Mouse (Mus musculus) retina, postnatal 7 days (tissue): ENCODE data around the gene Cdc26.

Experiments
- DNase-seq: peaks from one replicate; pipeline ENCODE4 v3.0.0-alpha.2; 2012; ENCODE audit warnings: low read depth, low spot score

The Cdc26 gene

DNA sequence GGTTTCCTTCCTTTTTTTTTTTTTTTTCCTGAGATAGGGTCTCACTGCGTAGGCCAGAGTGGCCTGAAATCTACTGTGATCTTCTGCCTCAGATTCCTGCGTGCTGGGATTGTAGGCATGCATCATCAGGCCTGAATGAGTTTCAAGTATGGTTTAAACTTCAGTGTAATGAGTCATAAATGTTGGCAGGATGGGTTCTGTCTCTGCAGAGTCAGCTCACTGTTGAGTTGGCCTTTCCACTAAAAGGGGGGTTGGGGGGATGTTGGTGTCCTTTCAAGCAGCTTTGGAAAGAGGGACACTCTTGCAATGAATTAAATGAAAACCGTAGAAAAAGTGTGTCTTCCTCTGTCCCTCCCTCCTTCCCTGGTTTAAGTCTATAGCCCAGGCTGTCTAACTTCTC lies 9.5 kb downstream of the Cdc26 start:
- DNase-seq, result no peak

GRCm38 (mm10) chr4:62397616-62398365 lies 10.7 kb downstream of the Cdc26 start:
- DNase-seq, result no peak

DNA sequence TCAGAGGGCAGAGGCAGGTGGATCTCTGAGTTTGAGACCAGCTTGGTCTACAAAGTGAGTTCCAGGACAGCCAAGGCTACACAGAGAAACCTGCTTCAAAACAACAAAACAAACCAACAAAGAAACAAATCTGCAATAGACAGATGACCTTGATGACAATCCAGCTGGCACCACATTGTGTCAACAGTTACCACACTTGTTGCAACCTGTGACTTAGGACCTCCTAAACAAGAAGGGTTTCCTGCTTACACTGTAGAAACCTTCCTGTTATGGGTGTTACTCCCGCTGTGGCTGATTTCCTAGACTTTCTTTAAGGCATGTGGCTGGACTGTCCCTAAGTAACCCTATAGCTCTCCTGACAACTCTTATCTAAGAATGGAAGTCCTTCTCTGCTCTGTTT lies 12.6 kb downstream of the Cdc26 start:
- DNase-seq, result no peak

GRCm38 (mm10) chr4:62393459-62393858 lies 15.0 kb downstream of the Cdc26 start:
- DNase-seq, result no peak

GRCm38 (mm10) chr4:62391892-62392291 lies 16.6 kb downstream of the Cdc26 start:
- no peak for DNase-seq

GRCm38 (mm10) chr4:62389592-62390512 lies 18.6 kb downstream of the Cdc26 start:
- DNase-seq, result no peak

DNA sequence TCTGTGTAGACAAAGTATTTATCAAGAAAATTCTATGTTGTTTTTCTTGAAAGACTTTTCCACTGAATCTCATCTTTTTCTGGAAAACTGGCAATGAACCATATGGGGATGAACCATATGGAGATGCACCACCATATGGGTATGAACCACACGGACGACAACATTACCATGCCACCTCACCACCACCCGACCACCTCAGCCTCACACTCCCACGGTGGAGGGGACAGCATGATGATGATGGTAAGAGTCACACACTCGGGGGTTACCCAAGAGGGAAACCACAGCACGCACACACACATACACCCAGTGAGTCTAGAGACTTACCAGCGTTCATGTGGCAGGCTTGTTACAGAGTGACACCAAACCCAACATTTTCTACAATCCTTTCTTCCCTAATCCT lies 23.0 kb downstream of the Cdc26 start:
- DNase-seq, result no peak

GRCm38 (mm10) chr4:62384159-62384558 lies 24.3 kb downstream of the Cdc26 start:
- DNase-seq, result no peak

- DNase-seq, result no peak
Observed at GRCm38 (mm10) chr4:62383752-62384151, 24.7 kb downstream of the Cdc26 start.

DNA sequence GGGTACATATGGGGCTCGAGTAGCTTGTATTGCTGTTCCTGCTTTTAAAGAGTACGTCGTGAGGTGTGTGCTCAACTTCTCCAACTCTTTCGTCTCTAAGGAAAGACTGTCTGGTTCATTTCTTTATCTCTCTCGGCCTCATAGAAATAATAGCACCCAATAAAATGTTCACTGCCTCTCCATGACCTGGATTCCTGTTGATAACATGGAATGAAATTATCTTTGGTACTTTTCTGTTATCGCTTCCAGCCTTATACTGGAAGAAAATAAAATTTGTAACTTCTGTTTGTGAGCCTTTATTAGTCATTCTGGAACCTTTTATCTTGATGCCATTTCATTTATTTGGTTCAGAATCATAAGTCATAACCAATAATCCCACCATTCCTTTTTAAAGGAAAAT lies 25.2 kb downstream of the Cdc26 start:
- no peak for DNase-seq

- no peak for DNase-seq
Observed at GRCm38 (mm10) chr4:62379724-62380381, 28.6 kb downstream of the Cdc26 start.

- DNase-seq, result no peak
Observed at GRCm38 (mm10) chr4:62376123-62376522, 32.3 kb downstream of the Cdc26 start.

- no peak for DNase-seq
Observed at GRCm38 (mm10) chr4:62374342-62374741, 34.1 kb downstream of the Cdc26 start.

DNA sequence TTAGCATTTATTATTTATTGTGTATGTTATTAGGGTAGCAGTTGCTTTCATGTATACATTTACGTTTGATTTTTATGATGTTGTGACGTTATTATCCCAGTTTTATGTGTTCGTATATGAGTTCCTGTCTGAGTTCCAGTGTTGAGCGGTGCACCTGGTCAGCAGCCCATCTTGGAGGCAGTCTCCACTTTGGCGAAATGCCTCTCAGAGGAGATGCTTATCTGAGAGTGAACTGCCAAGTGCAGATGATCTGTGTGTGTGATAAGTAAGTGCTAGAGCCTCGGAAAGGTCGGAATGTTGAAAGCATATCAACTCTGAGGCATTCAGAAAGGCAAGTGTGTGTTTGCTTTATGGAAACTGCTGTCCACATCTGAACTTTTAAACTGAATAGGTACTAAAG lies 34.8 kb downstream of the Cdc26 start:
- no peak for DNase-seq

GRCm38 (mm10) chr4:62372818-62373520 lies 35.5 kb downstream of the Cdc26 start:
- no peak for DNase-seq

GRCm38 (mm10) chr4:62372410-62372809 lies 36.0 kb downstream of the Cdc26 start:
- DNase-seq, result no peak

DNA sequence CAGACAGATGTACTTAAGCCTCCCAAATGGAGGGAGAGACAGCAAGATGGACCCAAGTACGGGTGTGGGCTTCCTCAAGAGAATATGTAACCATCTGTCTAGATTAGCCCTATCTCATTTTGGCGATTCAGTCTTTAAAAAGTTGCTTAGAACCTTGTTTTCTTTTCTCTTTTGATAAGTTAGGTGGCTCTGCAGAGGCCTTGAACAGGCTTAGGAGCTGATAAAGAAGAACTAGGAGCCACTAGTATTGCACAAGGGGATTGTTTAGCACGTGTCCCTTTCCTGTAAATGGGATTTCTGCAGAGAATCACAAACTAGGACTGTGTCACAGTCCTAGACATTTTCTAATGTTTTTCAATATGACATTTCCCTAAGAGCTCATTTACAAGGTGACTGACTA lies 39.4 kb downstream of the Cdc26 start:
- no peak for DNase-seq

- DNase-seq, result no peak
Observed at GRCm38 (mm10) chr4:62367586-62367985, 40.9 kb downstream of the Cdc26 start.

DNA sequence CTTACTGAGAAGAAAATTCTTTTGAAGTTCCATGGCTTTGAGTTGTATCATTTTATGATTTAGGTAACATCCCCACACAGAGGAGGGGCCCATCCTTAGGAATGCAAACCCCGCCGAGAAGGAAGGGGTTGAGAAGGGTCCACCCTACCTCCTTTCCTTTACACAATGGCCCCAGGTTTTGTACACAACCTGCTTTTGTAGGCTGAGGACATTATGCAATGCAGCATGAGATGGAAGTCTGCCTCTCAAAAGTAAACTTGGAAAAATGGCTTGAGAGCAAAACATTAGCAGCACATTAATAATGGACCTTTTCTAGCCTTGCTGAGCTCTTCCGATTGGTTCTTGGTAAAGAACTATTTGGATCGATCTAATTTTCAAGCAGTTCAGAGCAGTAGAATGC lies 42.2 kb downstream of the Cdc26 start:
- DNase-seq, result no peak

- no peak for DNase-seq
Observed at GRCm38 (mm10) chr4:62364299-62364698, 44.1 kb downstream of the Cdc26 start.

GRCm38 (mm10) chr4:62362437-62362836 lies 46.0 kb downstream of the Cdc26 start:
- no peak for DNase-seq

DNA sequence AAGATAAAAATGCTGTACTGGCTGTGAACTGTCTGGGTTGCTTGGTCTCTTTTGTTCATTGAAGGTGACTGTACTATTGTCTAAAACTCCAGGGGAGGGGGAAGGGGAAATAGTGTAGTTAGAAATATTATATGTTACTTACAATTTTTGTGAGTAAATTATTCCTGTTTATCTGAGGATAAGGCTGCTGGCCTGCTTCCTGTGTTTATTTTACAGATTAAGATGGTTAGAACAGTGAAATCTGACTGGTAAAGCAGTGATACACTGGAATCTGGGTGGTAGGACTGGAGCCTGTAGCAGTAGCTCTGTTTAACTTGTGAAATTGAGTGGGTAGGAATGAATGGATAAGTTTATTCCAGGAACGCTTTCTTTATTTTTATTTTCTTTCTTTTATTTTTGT lies 46.4 kb downstream of the Cdc26 start:
- no peak for DNase-seq
